Mouse (Mus musculus) lung, embryonic 15.5 days (tissue): ENCODE measurements around the gene Rec8. TPM values are rescaled to one million over a fixed set of nuclear protein-coding genes. Genes with fewer than 3 reads are reported as not detected.

ENCODE experiments used
- ATAC-seq: fragments of 200-750 bp; cut with Nextera tagmentation; 2 replicates; pipeline ENCODE4 v1.8.0; 2017; ENCODE audit warnings: moderate number of reproducible peaks, borderline replicate concordance; ENCODE audit not compliant: low FRiP score, low TSS enrichment; ENCODE audit errors: extremely low read depth
- H3K27ac ChIP-seq: fragments of 300-500 bp; sonication (generic); 2 replicates; pipeline ENCODE4 v1.5.1; 2015; ENCODE audit warnings: moderate library complexity, mild to moderate bottlenecking, inconsistent platforms
- H3K27me3 ChIP-seq: fragments of 300-500 bp; sonication (generic); 2 replicates; pipeline ENCODE4 v1.6.1; 2015; ENCODE audit warnings: inconsistent platforms
- H3K36me3 ChIP-seq: fragments of 300-500 bp; sonication (generic); 2 replicates; pipeline ENCODE4 v1.6.1; 2015; ENCODE audit warnings: inconsistent platforms
- H3K4me1 ChIP-seq: fragments of 300-500 bp; sonication (generic); 2 replicates; pipeline ENCODE4 v1.6.1; 2015; ENCODE audit warnings: inconsistent platforms
- H3K4me2 ChIP-seq: fragments of 300-500 bp; sonication (generic); 2 replicates; pipeline ENCODE4 v1.6.1; 2015; ENCODE audit warnings: inconsistent platforms, mild to moderate bottlenecking, moderate library complexity
- H3K4me3 ChIP-seq: fragments of 300-500 bp; sonication (generic); 2 replicates; pipeline ENCODE4 v1.5.1; 2015; ENCODE audit warnings: mild to moderate bottlenecking, inconsistent platforms
- H3K9ac ChIP-seq: fragments of 300-500 bp; sonication (generic); 2 replicates; pipeline ENCODE4 v1.6.1; 2015; ENCODE audit warnings: inconsistent platforms
- H3K9me3 ChIP-seq: fragments of 300-500 bp; sonication (generic); 2 replicates; pipeline ENCODE4 v1.6.1; 2016; ENCODE audit warnings: inconsistent platforms
- WGBS: fragments of 180-500 bp; shearing (Covaris S2); methylation state at CpG from one replicate; pipeline ENCODE4 v1.1.7; 2015; 5-methylcytosine and 5-hydroxymethylcytosine counted together
- polyA plus RNA-seq: library from polyadenylated mRNA; unstranded; fragments of >200 nt; fragmentation: Nextera tagmentation; extraction: Ambion mirVana; gene quantifications from 2 replicates; pipeline ENCODE4 v1.2.1, GENCODE M21; 2015

Gene Rec8
- polyA plus RNA-seq, 1 experiment from 2014 or later: 22.9 TPM

GRCm38 (mm10) chr14:55584303-55584701, 33.5 kb upstream of the Rec8 start:
- Histone ChIP-seq H3K9ac (0 out of 2 replicates have a peak overlapping the region, but pooled peaks have one; percentile 45), H3K9me3 (no peaks in the 10 kb centered on the region), H3K27ac (no peak overlapping the region), H3K27me3 (peaks cover 8% of the 10 kb centered on the region; the same call in 1 of the 2 replicates), H3K4me2 (peak overlapping the region; percentile 87), H3K36me3 (peaks cover 25% of the 10 kb centered on the region), H3K4me3 (peak overlapping the region; percentile 46), H3K4me1 (peaks cover 10% of the 10 kb centered on the region)
- no peak for ATAC-seq
- 38% methylated on average over 5 of the region's 5 CpGs for WGBS

- Histone ChIP-seq H3K36me3 (peaks cover 25% of the 10 kb centered on the region), H3K4me3 (peak within 1 kb of the TSS; percentile 46), H3K27ac (no peak within 1 kb of the TSS), H3K9me3 (no peaks in the 10 kb centered on the region), H3K4me1 (peaks cover 10% of the 10 kb centered on the region), H3K9ac (peak within 1 kb of the TSS; percentile 45), H3K27me3 (peaks cover 8% of the 10 kb centered on the region; the same call in 1 of the 2 replicates), H3K4me2 (peak within 1 kb of the TSS; percentile 87)
- 4% methylated on average over 43 of the region's 43 CpGs for WGBS
- ATAC-seq: peak; percentile 78
Observed at GRCm38 (mm10) chr14:55584702-55585565, 32.9 kb upstream of the Rec8 start, which contains the start of gene Emc9. TSS of gene Emc9 (minus strand) at chr14:55585302.

GRCm38 (mm10) chr14:55585566-55585960, 32.3 kb upstream of the Rec8 start:
- ATAC-seq: 0 out of 2 replicates have a peak, but pooled peaks have one; percentile 25
- 48% methylated on average over 6 of the region's 6 CpGs for WGBS
- H3K9ac ChIP-seq: no peak overlapping the region
- H3K4me3 ChIP-seq: peak overlapping the region; percentile 46; the same call in 1 of the 2 replicates
- H3K36me3 ChIP-seq: peaks cover 24% of the 10 kb centered on the region
- H3K4me1 ChIP-seq: peaks cover 16% of the 10 kb centered on the region
- H3K27ac ChIP-seq: no peak overlapping the region
- no peaks in the 10 kb centered on the region for H3K9me3 ChIP-seq
- peaks cover 8% of the 10 kb centered on the region; the same call in 1 of the 2 replicates for H3K27me3 ChIP-seq
- peak overlapping the region; percentile 87 for H3K4me2 ChIP-seq

- Histone ChIP-seq H3K27me3 (peaks cover 8% of the 10 kb centered on the region; the same call in 1 of the 2 replicates), H3K4me2 (no peak overlapping the region), H3K9me3 (no peaks in the 10 kb centered on the region), H3K36me3 (peaks cover 21% of the 10 kb centered on the region), H3K9ac (no peak overlapping the region), H3K4me1 (peaks cover 16% of the 10 kb centered on the region), H3K27ac (no peak overlapping the region), H3K4me3 (no peak overlapping the region)
- no peak for ATAC-seq
- 87% methylated on average over 2 of the region's 2 CpGs for WGBS
Observed at GRCm38 (mm10) chr14:55586149-55586548, 31.7 kb upstream of the Rec8 start.

GRCm38 (mm10) chr14:55589271-55589670, 28.6 kb upstream of the Rec8 start:
- peaks cover 32% of the 10 kb centered on the region for H3K4me1 ChIP-seq
- no peak overlapping the region for H3K9ac ChIP-seq
- H3K27ac ChIP-seq: no peak overlapping the region
- WGBS: 89% methylated on average over 5 of the region's 5 CpGs
- no peak overlapping the region for H3K4me2 ChIP-seq
- H3K36me3 ChIP-seq: peaks cover 10% of the 10 kb centered on the region
- H3K4me3 ChIP-seq: no peak overlapping the region
- peaks cover 7% of the 10 kb centered on the region; the same call in 1 of the 2 replicates for H3K27me3 ChIP-seq
- H3K9me3 ChIP-seq: no peaks in the 10 kb centered on the region
- ATAC-seq: no peak

GRCm38 (mm10) chr14:55589771-55590448, 27.9 kb upstream of the Rec8 start:
- H3K4me1 ChIP-seq: peaks cover 26% of the 10 kb centered on the region
- no peaks in the 10 kb centered on the region for H3K9me3 ChIP-seq
- peak overlapping the region; percentile 84 for H3K4me3 ChIP-seq
- H3K27ac ChIP-seq: peak overlapping the region; percentile 99; the same call in 1 of the 2 replicates
- H3K36me3 ChIP-seq: peaks cover 13% of the 10 kb centered on the region
- peaks cover under 1% of the 10 kb centered on the region; the same call in 1 of the 2 replicates for H3K27me3 ChIP-seq
- no peak for ATAC-seq
- 78% methylated on average over 11 of the region's 11 CpGs for WGBS
- peak overlapping the region; percentile 66 for H3K9ac ChIP-seq
- H3K4me2 ChIP-seq: peak overlapping the region; percentile 93

DNA sequence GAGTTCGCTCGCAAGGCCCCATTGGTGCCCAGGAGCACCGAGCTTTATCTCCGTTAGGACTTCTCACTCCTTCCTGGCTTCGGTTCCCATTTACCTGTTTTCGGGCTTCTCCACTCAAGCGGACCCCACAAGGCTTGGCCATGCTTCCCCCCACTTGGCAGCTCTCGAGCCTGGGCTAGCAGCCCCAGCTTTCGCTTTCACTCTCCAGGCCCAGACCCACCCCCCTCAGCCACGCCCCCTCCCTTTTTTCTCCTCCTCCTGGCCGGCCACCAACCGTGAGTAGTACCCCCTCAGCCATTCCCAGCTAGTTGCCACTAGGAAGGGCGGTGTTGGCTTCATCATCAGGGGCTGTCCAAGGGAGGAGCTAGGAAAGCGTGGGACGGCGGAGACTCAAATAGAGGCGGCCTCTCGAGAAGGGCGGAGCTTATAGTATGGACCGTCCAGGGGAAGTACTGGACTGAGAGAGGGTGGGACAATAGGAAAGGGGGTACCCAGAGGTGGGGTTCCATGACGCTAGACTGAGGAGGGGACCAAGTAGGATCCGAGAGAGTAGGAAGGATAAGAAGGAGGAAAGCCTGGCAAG, 27.0 kb upstream of the Rec8 start, which contains the start of gene Psme2:
Psme2 (minus strand) TSS at position 366 of the 583 bp plus-strand sequence.
- peak within 1 kb of the TSS; percentile 80 for H3K9ac ChIP-seq
- H3K36me3 ChIP-seq: peaks cover 23% of the 10 kb centered on the region
- H3K4me3 ChIP-seq: peak within 1 kb of the TSS; percentile 84
- peak within 1 kb of the TSS; percentile 93 for H3K4me2 ChIP-seq
- peak within 1 kb of the TSS; percentile 99 for H3K27ac ChIP-seq
- no peaks in the 10 kb centered on the region for H3K9me3 ChIP-seq
- WGBS: under 1% methylated on average over 22 of the region's 22 CpGs
- H3K4me1 ChIP-seq: peaks cover 25% of the 10 kb centered on the region
- H3K27me3 ChIP-seq: no peaks in the 10 kb centered on the region
- peak; percentile 97 for ATAC-seq

DNA sequence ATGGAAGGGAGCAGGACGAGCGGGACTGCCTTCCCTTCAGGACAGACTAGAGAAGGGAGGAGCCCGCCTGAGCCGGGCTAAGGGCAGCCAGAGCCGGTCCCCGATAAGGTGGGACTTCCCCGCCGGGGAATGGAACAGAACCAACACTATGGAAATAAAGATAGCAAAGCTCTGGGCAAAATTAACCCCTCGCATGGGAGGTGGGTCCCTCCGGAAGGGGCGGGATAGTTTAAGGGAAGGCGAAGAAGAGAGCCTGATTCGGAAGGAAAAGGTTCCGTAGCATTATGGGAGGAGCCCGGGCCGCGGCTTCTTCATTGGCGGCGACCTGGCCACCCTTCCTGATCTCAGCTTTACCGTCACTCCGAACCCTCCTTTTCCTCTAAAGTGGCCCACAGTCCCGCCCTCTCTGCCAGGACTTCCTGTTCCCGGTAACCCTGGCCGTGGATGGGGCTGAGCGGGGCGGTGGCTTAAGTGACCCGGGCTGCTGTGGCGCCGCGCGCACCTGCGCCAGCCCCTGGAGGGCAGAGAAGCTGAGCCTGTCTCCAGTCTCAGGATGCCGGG, 26.4 kb upstream of the Rec8 start, which contains the start of gene Rnf31:
Rnf31 (plus strand) TSS at position 378 of the 561 bp plus-strand sequence.
- 0% methylated on average over 33 of the region's 33 CpGs for WGBS

DNA sequence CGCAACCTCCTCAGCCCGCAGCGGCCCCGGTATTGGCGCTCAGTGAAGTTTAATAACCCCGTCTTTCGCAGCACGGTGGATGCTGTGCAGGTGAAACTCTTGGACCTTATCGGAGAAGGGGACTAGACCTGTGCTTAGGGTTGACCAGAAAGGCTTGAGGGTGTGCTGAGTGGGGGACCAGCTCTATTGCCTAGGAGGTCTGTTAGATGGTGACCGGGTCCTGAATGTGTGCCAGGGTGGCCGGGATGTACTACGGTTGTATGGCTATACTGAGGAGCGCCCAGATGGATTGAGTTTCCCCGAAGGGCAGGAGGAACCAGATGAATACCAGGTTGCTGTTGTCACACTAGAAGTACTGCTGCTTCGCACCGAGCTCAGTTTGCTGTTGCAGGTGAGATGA, 25.6 kb upstream of the Rec8 start:
- Histone ChIP-seq H3K4me3 (peak overlapping the region; percentile 84), H3K4me2 (peak overlapping the region; percentile 93), H3K27me3 (no peaks in the 10 kb centered on the region), H3K9ac (peak overlapping the region; percentile 80), H3K9me3 (no peaks in the 10 kb centered on the region), H3K36me3 (peaks cover 33% of the 10 kb centered on the region), H3K4me1 (peaks cover 25% of the 10 kb centered on the region), H3K27ac (peak overlapping the region; percentile 99)
- WGBS: 4% methylated on average over 16 of the region's 16 CpGs
- no peak for ATAC-seq

More for the DNA sequence above, 26.4 kb upstream of the Rec8 start, which contains the start of gene Rnf31:
- Histone ChIP-seq H3K9me3 (no peaks in the 10 kb centered on the region), H3K4me2 (peak within 1 kb of the TSS; percentile 93), H3K4me3 (peak within 1 kb of the TSS; percentile 84), H3K27ac (peak within 1 kb of the TSS; percentile 99), H3K36me3 (peaks cover 28% of the 10 kb centered on the region), H3K27me3 (no peaks in the 10 kb centered on the region), H3K9ac (peak within 1 kb of the TSS; percentile 80), H3K4me1 (peaks cover 25% of the 10 kb centered on the region)
- ATAC-seq: peak; percentile 90

- peaks cover 60% of the 10 kb centered on the region for H3K36me3 ChIP-seq
- H3K9ac ChIP-seq: no peak overlapping the region
- ATAC-seq: no peak
- WGBS: 74% methylated on average over 13 of the region's 13 CpGs
- no peak overlapping the region for H3K4me2 ChIP-seq
- H3K4me3 ChIP-seq: no peak overlapping the region
- peaks cover 17% of the 10 kb centered on the region for H3K4me1 ChIP-seq
- no peak overlapping the region for H3K27ac ChIP-seq
- H3K27me3 ChIP-seq: no peaks in the 10 kb centered on the region
- H3K9me3 ChIP-seq: no peaks in the 10 kb centered on the region
Observed at GRCm38 (mm10) chr14:55596036-55596690, 21.7 kb upstream of the Rec8 start.
